Comparison of ENCODE assay signal across 23 mouse cellular contexts in genomic region chr3:132375579-132375978, GRCm38 (mm10).
DNase-seq lines count a peak whose midpoint lies in the region; ATAC-seq and TF ChIP-seq lines count a peak whose summit lies in the region.
"Had no signal": no experiment of that assay in that cellular context is flagged by ENCODE, and none has a peak within 500 bp of the region (broad histone marks: within the 10 kb centered on the region; RNA-seq: fewer than 3 reads in every experiment).

No protein-coding gene starts in this region.

- no peaks in the 10 kb centered on the region for H3K36me3 ChIP-seq in forebrain, postnatal 0 days (ENCODE audit: insufficient read depth)
- no peaks in the 10 kb centered on the region for H3K36me3 ChIP-seq in forebrain, embryonic 10.5 days (replicated peaks)
- H3K36me3 ChIP-seq in midbrain, embryonic 15.5 days (replicated peaks) = no peaks in the 10 kb centered on the region
- H3K36me3 ChIP-seq in midbrain, embryonic 13.5 days = no peaks in the 10 kb centered on the region
- H3K36me3 ChIP-seq in embryonic facial prominence, embryonic 14.5 days (ENCODE audit: control insufficient read depth, insufficient read depth, low read length) = no peaks in the 10 kb centered on the region
- H3K36me3 ChIP-seq: embryonic facial prominence, embryonic 13.5 days; hindbrain, embryonic 13.5 days had no signal

- H3K4me1 ChIP-seq in forebrain, postnatal 0 days (ENCODE audit: insufficient read depth) = no peaks in the 10 kb centered on the region
- no peaks in the 10 kb centered on the region for H3K4me1 ChIP-seq in forebrain, embryonic 10.5 days
- H3K4me1 ChIP-seq in midbrain, embryonic 15.5 days = no peaks in the 10 kb centered on the region
- no peaks in the 10 kb centered on the region for H3K4me1 ChIP-seq in midbrain, embryonic 13.5 days (replicated peaks)
- H3K4me1 ChIP-seq in embryonic facial prominence, embryonic 14.5 days (ENCODE audit: control insufficient read depth, insufficient read depth, low read length) = no peaks in the 10 kb centered on the region
- H3K4me1 ChIP-seq: hindbrain, embryonic 13.5 days had no signal

- TF ChIP-seq POLR2A in brain, embryonic 14.5 days (IDR thresholded peaks at IDR 0.05; ENCODE audit: borderline replicate concordance, extremely low read depth, insufficient read depth, insufficient read length, poor library complexity, severe bottlenecking) = no peak

- no peaks in the 10 kb centered on the region for H3K27me3 ChIP-seq in forebrain, postnatal 0 days (ENCODE audit: insufficient read depth, low read length)
- no peaks in the 10 kb centered on the region for H3K27me3 ChIP-seq in forebrain, embryonic 10.5 days (ENCODE audit: poor library complexity, severe bottlenecking)
- H3K27me3 ChIP-seq in midbrain, embryonic 15.5 days (replicated peaks) = no peaks in the 10 kb centered on the region
- H3K27me3 ChIP-seq in midbrain, embryonic 13.5 days = no peaks in the 10 kb centered on the region
- no peaks in the 10 kb centered on the region for H3K27me3 ChIP-seq in embryonic facial prominence, embryonic 14.5 days (replicated peaks; ENCODE audit: control insufficient read depth, insufficient read depth, low read length)
- H3K27me3 ChIP-seq: embryonic facial prominence, embryonic 13.5 days; hindbrain, embryonic 13.5 days had no signal

- no peak overlapping the region for H3K27ac ChIP-seq in forebrain, postnatal 0 days (ENCODE audit: low read depth, low read length)
- H3K27ac ChIP-seq in forebrain, embryonic 10.5 days = no peak overlapping the region
- no peak overlapping the region for H3K27ac ChIP-seq in midbrain, embryonic 15.5 days
- no peak overlapping the region for H3K27ac ChIP-seq in midbrain, embryonic 13.5 days
- H3K27ac ChIP-seq in embryonic facial prominence, embryonic 14.5 days (replicated peaks; ENCODE audit: low read depth, low read length) = no peak overlapping the region
- H3K27ac ChIP-seq: embryonic facial prominence, embryonic 13.5 days; gastrocnemius, adult 2 months; hindbrain, embryonic 13.5 days; hindbrain, postnatal 0 days had no signal

- no peak overlapping the region for H3K9ac ChIP-seq in forebrain, postnatal 0 days
- no peak overlapping the region for H3K9ac ChIP-seq in midbrain, embryonic 15.5 days
- H3K9ac ChIP-seq in midbrain, embryonic 13.5 days (replicated peaks) = no peak overlapping the region
- H3K9ac ChIP-seq in embryonic facial prominence, embryonic 14.5 days (ENCODE audit: low read depth, low read length) = no peak overlapping the region
- H3K9ac ChIP-seq: embryonic facial prominence, embryonic 13.5 days; hindbrain, embryonic 13.5 days had no signal

- peak; percentile 34; the same call in 1 of the 2 replicates for ATAC-seq in forebrain, postnatal 0 days
- peak; percentile 78 for ATAC-seq in midbrain, embryonic 15.5 days (replicated peaks)
- no peak for ATAC-seq in midbrain, embryonic 13.5 days
- ATAC-seq in embryonic facial prominence, embryonic 14.5 days (ENCODE audit: low read depth) = no peak
- ATAC-seq: CD4-positive, CD25-positive, alpha-beta regulatory T cell, adult 4 months; forebrain, embryonic 16.5 days; hindbrain, postnatal 0 days; inflammation-experienced regulatory T-cells, adult 6 months; intestine, embryonic 16.5 days had no signal

- H3K4me3 ChIP-seq in forebrain, postnatal 0 days (ENCODE audit: low read depth, low read length) = no peak overlapping the region
- no peak overlapping the region for H3K4me3 ChIP-seq in forebrain, embryonic 10.5 days
- H3K4me3 ChIP-seq in midbrain, embryonic 15.5 days = no peak overlapping the region
- H3K4me3 ChIP-seq in midbrain, embryonic 13.5 days (replicated peaks) = no peak overlapping the region
- H3K4me3 ChIP-seq in embryonic facial prominence, embryonic 14.5 days (ENCODE audit: low read depth, low read length) = no peak overlapping the region
- H3K4me3 ChIP-seq: embryonic facial prominence, embryonic 13.5 days; gastrocnemius, adult 2 months; hindbrain, embryonic 13.5 days had no signal

- TF ChIP-seq CTCF in forebrain, postnatal 0 days (IDR thresholded peaks at IDR 0.05; ENCODE audit: low read depth) = no peak
- no peak for TF ChIP-seq CTCF in brain, embryonic 14.5 days (IDR thresholded peaks at IDR 0.05; ENCODE audit: borderline replicate concordance, extremely low read depth, insufficient read depth, insufficient read length)

- H3K9me3 ChIP-seq in forebrain, postnatal 0 days (ENCODE audit: low read length) = no peaks in the 10 kb centered on the region
- H3K9me3 ChIP-seq in forebrain, embryonic 10.5 days = no peaks in the 10 kb centered on the region
- H3K9me3 ChIP-seq in midbrain, embryonic 15.5 days = no peaks in the 10 kb centered on the region
- no peaks in the 10 kb centered on the region for H3K9me3 ChIP-seq in midbrain, embryonic 13.5 days
- no peaks in the 10 kb centered on the region for H3K9me3 ChIP-seq in embryonic facial prominence, embryonic 14.5 days (ENCODE audit: control insufficient read depth, low read length)
- H3K9me3 ChIP-seq: embryonic facial prominence, embryonic 13.5 days; hindbrain, embryonic 13.5 days had no signal

- WGBS in forebrain, postnatal 0 days = 69% methylated on average over 4 of the region's 4 CpGs
- 85% methylated on average over 4 of the region's 4 CpGs for WGBS in forebrain, embryonic 10.5 days
- WGBS in midbrain, embryonic 15.5 days = 73% methylated on average over 4 of the region's 4 CpGs
- WGBS in midbrain, embryonic 13.5 days = 77% methylated on average over 4 of the region's 4 CpGs
- WGBS in embryonic facial prominence, embryonic 14.5 days = 58% methylated on average over 4 of the region's 4 CpGs

- DNase-seq in forebrain, postnatal 0 days = no peak
- DNase-seq in forebrain, embryonic 10.5 days (ENCODE audit: extremely low spot score, low spot score) = no peak
- DNase-seq in brain, embryonic 14.5 days (ENCODE audit: low read depth) = peak; percentile 29
- DNase-seq in embryonic facial prominence, embryonic 14.5 days (ENCODE audit: low spot score) = peak; percentile 2
- no peak for DNase-seq in layer of hippocampus, adult 18-20 months (ENCODE audit: low spot score in 2 of 2)
- DNase-seq: adrenal gland, adult 2 months; adrenal gland, postnatal 14 days; cerebellum, adult 18-20 months; cerebellum, adult 9-10 months; cerebellum, postnatal 14 days; gastrocnemius, adult 2 months; gastrocnemius, postnatal 14 days; heart, adult 11 months had no signal

- H3K4me2 ChIP-seq in forebrain, postnatal 0 days (ENCODE audit: low read depth) = no peak overlapping the region
- no peak overlapping the region for H3K4me2 ChIP-seq in midbrain, embryonic 15.5 days
- H3K4me2 ChIP-seq in midbrain, embryonic 13.5 days (replicated peaks) = no peak overlapping the region
- no peak overlapping the region for H3K4me2 ChIP-seq in embryonic facial prominence, embryonic 14.5 days (ENCODE audit: low read depth, low read length)
- H3K4me2 ChIP-seq: embryonic facial prominence, embryonic 13.5 days; heart, embryonic 11.5 days; hindbrain, embryonic 13.5 days had no signal

Comparison
In these comparisons a context has a peak if more than half of its experiments do, and no peak if none do; other contexts are left out.
1. ATAC-seq: peak in forebrain, postnatal 0 days (single experiment) and midbrain, embryonic 15.5 days (single experiment); none in midbrain, embryonic 13.5 days (single experiment) and embryonic facial prominence, embryonic 14.5 days (single experiment).
2. DNase-seq: peak in brain, embryonic 14.5 days (single experiment) and embryonic facial prominence, embryonic 14.5 days (single experiment); none in forebrain, postnatal 0 days (single experiment), forebrain, embryonic 10.5 days (single experiment) and layer of hippocampus, adult 18-20 months (0 of 2).